Comparison of ENCODE assay signal across 15 mouse cellular contexts in genomic region chr11:12168432-12168831, GRCm38 (mm10).
"Had no signal": no experiment of that assay in that cellular context is flagged by ENCODE, and none has a peak within 500 bp of the region (broad histone marks: within the 10 kb centered on the region; RNA-seq: fewer than 3 reads in every experiment).

No protein-coding gene starts in this region.

- H3K36me3 ChIP-seq: kidney, embryonic 15.5 days; liver, embryonic 13.5 days; midbrain, embryonic 12.5 days had no signal

- H3K9ac ChIP-seq: kidney, embryonic 15.5 days; liver, embryonic 13.5 days; midbrain, embryonic 12.5 days had no signal

- H3K27me3 ChIP-seq: kidney, embryonic 15.5 days; liver, embryonic 13.5 days; midbrain, embryonic 12.5 days had no signal

- H3K4me1 ChIP-seq: kidney, embryonic 15.5 days; liver, embryonic 13.5 days; midbrain, embryonic 12.5 days had no signal

- H3K27ac ChIP-seq: kidney, embryonic 15.5 days; liver, embryonic 13.5 days; midbrain, embryonic 12.5 days; stomach, postnatal 0 days had no signal

- DNase-seq: kidney, adult 8-10 months; kidney, postnatal 10 days; kidney, postnatal 36 days; liver, embryonic 13.5 days; lung, adult 2 months; lung, postnatal 14 days; lung, postnatal 4 days; right cerebral cortex, adult 18-20 months; right cerebral cortex, postnatal 14 days; right cerebral cortex, postnatal 4 days; thymus, postnatal 25 days had no signal

- H3K4me2 ChIP-seq: kidney, embryonic 15.5 days; liver, embryonic 13.5 days; midbrain, embryonic 12.5 days had no signal

- H3K4me3 ChIP-seq: kidney, embryonic 15.5 days; liver, embryonic 13.5 days; midbrain, embryonic 12.5 days had no signal

- H3K9me3 ChIP-seq: kidney, embryonic 15.5 days; liver, embryonic 13.5 days; midbrain, embryonic 12.5 days had no signal

- ATAC-seq: midbrain, embryonic 16.5 days had no signal
